Mouse (Mus musculus): ENCODE measurements around the gene Mettl8. TPM values are rescaled to one million over a fixed set of nuclear protein-coding genes. Genes with fewer than 3 reads are reported as not detected.

Gene Mettl8
- total and polyA plus RNA-seq, 3 experiments: 20.0 to 21.7 TPM; not detected in 1

GRCm38 (mm10) chr2:71004354-71004753 is 51.0 kb downstream of the Mettl8 start:
- DNase-seq (ENCODE audit: low read depth, low spot score): peak; percentile 71
- H3K4me3 ChIP-seq (ENCODE audit: control insufficient read depth in 1 of 2, insufficient read depth in 1 of 2, low read depth in 2 of 2, low read length in 2 of 2): no peak overlapping the region
- peaks cover 2 to 4% of the 10 kb centered on the region in 2 experiments; a peak in 2 of 4 replicates for H3K4me1 ChIP-seq (ENCODE audit: control insufficient read depth in 1 of 2, insufficient read depth in 2 of 2, low read length in 2 of 2)
- TF ChIP-seq MAX (IDR thresholded peaks at IDR 0.05; ENCODE audit: low read length) (no peak), MXI1 (IDR thresholded peaks at IDR 0.05; ENCODE audit: low read depth, low read length) (no peak), ELF1 (IDR thresholded peaks at IDR 0.05; ENCODE audit: low read depth, low read length) (no peak), CHD1 (IDR thresholded peaks at IDR 0.05; ENCODE audit: low read depth, low read length) (no peak), SMC3 (IDR thresholded peaks at IDR 0.05; ENCODE audit: low read depth, low read length) (no peak), ZC3H11A (IDR thresholded peaks at IDR 0.05; ENCODE audit: low read depth, low read length) (no peak), MYC (IDR thresholded peaks at IDR 0.05; ENCODE audit: low read depth, low read length) (no peak), ZKSCAN1 (IDR thresholded peaks at IDR 0.05; ENCODE audit: low read depth, low read length) (no peak), POLR2A (IDR thresholded peaks at IDR 0.05; ENCODE audit: control insufficient read depth in 1 of 2, insufficient read depth in 1 of 2, low read depth in 1 of 2, low read length in 2 of 2, poor library complexity in 1 of 2) (no peak), GABPA (IDR thresholded peaks at IDR 0.05; ENCODE audit: low read depth, low read length) (no peak), CHD2 (IDR thresholded peaks at IDR 0.05; ENCODE audit: low read length) (no peak), USF2 (IDR thresholded peaks at IDR 0.05; ENCODE audit: borderline replicate concordance in 1 of 2, insufficient read depth in 1 of 2, low read depth in 1 of 2, low read length in 2 of 2) (no peak), RAD21 (IDR thresholded peaks at IDR 0.05; ENCODE audit: low read depth, low read length) (no peak), GATA1 (IDR thresholded peaks at IDR 0.05; ENCODE audit: low read depth, low read length) (no peak), USF1 (IDR thresholded peaks at IDR 0.05; ENCODE audit: low read depth, low read length) (no peak), TCF12 (IDR thresholded peaks at IDR 0.05; ENCODE audit: low read depth, low read length) (no peak), EP300 (IDR thresholded peaks at IDR 0.05; ENCODE audit: low read depth in 1 of 2, low read length in 2 of 2) (no peak)
- H3K27me3 ChIP-seq (ENCODE audit: control insufficient read depth in 1 of 2, insufficient read depth in 2 of 2, low read length in 2 of 2): no peaks in the 10 kb centered on the region
- H3K27ac ChIP-seq (ENCODE audit: control insufficient read depth, low read depth, low read length): no peak overlapping the region
- H3K9ac ChIP-seq (ENCODE audit: control insufficient read depth, low read depth, low read length, poor library complexity, severe bottlenecking): no peak overlapping the region
- peaks cover 0 to 4% of the 10 kb centered on the region in 2 experiments; a peak in 2 of 4 replicates for H3K36me3 ChIP-seq (ENCODE audit: control insufficient read depth in 1 of 2, insufficient read depth in 2 of 2, low read length in 2 of 2)
- H3K79me2 ChIP-seq (ENCODE audit: control insufficient read depth, insufficient read depth, low read length, poor library complexity): no peaks in the 10 kb centered on the region
- no peaks in the 10 kb centered on the region for H3K9me3 ChIP-seq (replicated peaks; ENCODE audit: insufficient read depth, low read length)

- peaks cover 0 to 11% of the 10 kb centered on the region in 2 experiments; a peak in 2 of 4 replicates for H3K36me3 ChIP-seq (ENCODE audit: control insufficient read depth in 1 of 2, insufficient read depth in 2 of 2, low read length in 2 of 2)
- no peaks in the 10 kb centered on the region for H3K27me3 ChIP-seq (ENCODE audit: control insufficient read depth in 1 of 2, insufficient read depth in 2 of 2, low read length in 2 of 2)
- H3K79me2 ChIP-seq (ENCODE audit: control insufficient read depth, insufficient read depth, low read length, poor library complexity): no peaks in the 10 kb centered on the region
- H3K27ac ChIP-seq (ENCODE audit: control insufficient read depth, low read depth, low read length): no peak overlapping the region
- no peak overlapping the region for H3K4me3 ChIP-seq (ENCODE audit: control insufficient read depth in 1 of 2, insufficient read depth in 1 of 2, low read depth in 2 of 2, low read length in 2 of 2)
- peak; percentile 23 for DNase-seq (ENCODE audit: low read depth, low spot score)
- TF ChIP-seq POLR2AphosphoS5 (IDR thresholded peaks at IDR 0.05; ENCODE audit: borderline replicate concordance, low read depth, low read length): no peak; the same call in 1 of the 2 replicates
- TF ChIP-seq TBP (IDR thresholded peaks at IDR 0.05; ENCODE audit: low read depth, low read length): no peak
- no peak for TF ChIP-seq BHLHE40 (IDR thresholded peaks at IDR 0.05; ENCODE audit: borderline replicate concordance, low read depth, low read length)
- no peak for TF ChIP-seq USF2 (IDR thresholded peaks at IDR 0.05; ENCODE audit: borderline replicate concordance in 1 of 2, insufficient read depth in 1 of 2, low read depth in 1 of 2, low read length in 2 of 2)
- TF ChIP-seq CHD1 (IDR thresholded peaks at IDR 0.05; ENCODE audit: low read depth, low read length): no peak
- no peak for TF ChIP-seq JUND (IDR thresholded peaks at IDR 0.05; ENCODE audit: low read depth, low read length)
- TF ChIP-seq MYB (IDR thresholded peaks at IDR 0.05; ENCODE audit: low read depth, low read length): no peak
- TF ChIP-seq KAT2A (conservative IDR thresholded peaks at IDR 0.05; ENCODE audit: low read depth, low read length): no peak
- TF ChIP-seq MAZ (IDR thresholded peaks at IDR 0.05; ENCODE audit: low read depth, low read length): no peak
- TF ChIP-seq MXI1 (IDR thresholded peaks at IDR 0.05; ENCODE audit: low read depth, low read length): no peak
- no peak for TF ChIP-seq E2F4 (IDR thresholded peaks at IDR 0.05; ENCODE audit: borderline replicate concordance, low read depth, low read length)
- TF ChIP-seq GATA1 (IDR thresholded peaks at IDR 0.05; ENCODE audit: low read depth, low read length): no peak
- TF ChIP-seq NRF1 (IDR thresholded peaks at IDR 0.05; ENCODE audit: insufficient read depth, low read depth, low read length, poor library complexity, severe bottlenecking): no peak
- no peak for TF ChIP-seq MAFK (IDR thresholded peaks at IDR 0.05; ENCODE audit: borderline replicate concordance, low read depth, low read length)
- no peak for TF ChIP-seq ZC3H11A (IDR thresholded peaks at IDR 0.05; ENCODE audit: low read depth, low read length)
- TF ChIP-seq ZNF384 (IDR thresholded peaks at IDR 0.05; ENCODE audit: low read depth, low read length): no peak
- TF ChIP-seq EP300 (IDR thresholded peaks at IDR 0.05; ENCODE audit: low read depth in 1 of 2, low read length in 2 of 2): no peak
- TF ChIP-seq TAL1 (IDR thresholded peaks at IDR 0.05; ENCODE audit: low read length): no peak
- no peaks in the 10 kb centered on the region for H3K9me3 ChIP-seq (replicated peaks; ENCODE audit: insufficient read depth, low read length)
- H3K4me1 ChIP-seq (ENCODE audit: control insufficient read depth in 1 of 2, insufficient read depth in 2 of 2, low read length in 2 of 2): peaks cover 2 to 4% of the 10 kb centered on the region in 2 experiments; a peak in 2 of 4 replicates
- H3K9ac ChIP-seq (ENCODE audit: control insufficient read depth, low read depth, low read length, poor library complexity, severe bottlenecking): no peak overlapping the region
Measured at GRCm38 (mm10) chr2:71002509-71002908, 52.9 kb downstream of the Mettl8 start.
